Mouse (Mus musculus) c-Kit-positive CD71-positive TER-119-positive erythroid progenitor cells, embryonic 14.5 days (primary cell): Measurements from ENCODE around the gene Map2.

ENCODE experiments used
- DNase-seq: peaks from one replicate; pipeline ENCODE4 v3.0.0-alpha.2; 2013; ENCODE audit warnings: low spot score

Map2 gene

DNA sequence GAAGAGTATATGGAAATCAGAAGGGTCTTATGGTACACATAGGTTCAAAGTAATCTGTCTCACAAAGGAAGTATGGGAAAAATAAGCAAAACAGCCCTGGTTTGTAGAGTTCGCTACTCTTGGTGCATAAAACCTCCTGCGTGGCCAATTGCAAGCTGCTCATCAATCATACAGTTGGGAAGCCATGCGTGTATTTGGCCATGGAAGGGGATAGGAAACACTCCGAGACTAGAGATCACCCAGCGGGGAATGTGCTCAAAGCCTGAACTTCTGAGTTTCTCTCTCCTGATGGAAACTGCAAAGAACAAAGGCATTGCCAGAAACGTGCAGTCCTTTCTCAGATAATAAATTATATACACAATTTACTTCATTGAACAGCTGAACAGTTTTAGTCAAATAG lies 124.3 kb downstream of the Map2 start:
- DNase-seq: no peak

DNA sequence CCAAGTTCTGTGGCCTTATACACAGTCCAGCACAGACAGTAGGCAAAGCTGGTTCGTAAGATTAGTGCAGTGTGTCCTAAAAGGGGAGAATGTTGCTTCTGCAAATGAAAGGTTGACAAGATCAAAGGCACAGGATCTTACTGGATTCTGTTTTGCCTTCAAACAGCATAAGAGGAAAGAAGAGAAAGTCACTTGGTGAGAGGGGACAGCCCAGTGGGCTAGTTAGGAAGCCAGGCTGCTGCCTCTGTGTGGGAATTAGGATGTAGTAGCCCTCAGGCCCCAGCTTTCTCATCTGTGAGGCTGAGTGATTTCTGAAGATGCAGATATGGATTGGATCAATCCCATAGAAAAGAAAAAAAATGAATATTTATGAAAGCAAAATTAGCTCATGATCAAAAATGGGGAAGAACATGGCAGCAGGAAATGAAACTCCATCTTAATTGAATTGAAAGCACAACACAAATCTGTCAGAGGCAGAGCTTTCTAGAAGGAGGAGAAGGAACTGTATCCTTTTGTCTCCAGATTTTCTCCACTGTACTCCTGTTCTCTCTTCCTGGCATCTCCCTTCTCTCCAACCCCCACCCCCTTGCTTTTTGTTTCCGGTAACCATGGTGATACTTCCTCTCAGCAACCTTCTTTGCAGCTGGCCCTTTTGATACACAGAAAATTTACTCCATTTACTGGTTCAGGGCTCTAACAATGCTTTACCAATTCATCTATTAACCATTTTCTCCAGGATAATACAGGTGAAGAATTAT lies 145.5 kb downstream of the Map2 start:
- DNase-seq: no peak

DNA sequence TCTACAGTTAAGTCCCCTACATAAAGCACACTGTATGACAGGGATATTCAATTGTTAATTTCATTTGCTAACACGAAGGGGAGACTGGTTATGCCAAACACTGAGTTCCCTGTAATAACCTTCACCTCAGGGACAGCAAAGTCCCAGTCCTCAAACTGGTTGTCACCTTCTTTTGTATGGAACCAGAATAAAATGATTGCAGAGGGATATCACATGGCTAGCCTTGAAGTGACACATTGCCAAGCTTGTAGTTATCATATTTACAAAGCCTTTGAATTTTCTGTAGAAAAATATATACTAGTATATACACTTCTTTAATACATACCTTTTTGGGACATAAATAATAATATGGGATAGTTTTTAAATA lies 146.0 kb downstream of the Map2 start:
- no peak for DNase-seq

DNA sequence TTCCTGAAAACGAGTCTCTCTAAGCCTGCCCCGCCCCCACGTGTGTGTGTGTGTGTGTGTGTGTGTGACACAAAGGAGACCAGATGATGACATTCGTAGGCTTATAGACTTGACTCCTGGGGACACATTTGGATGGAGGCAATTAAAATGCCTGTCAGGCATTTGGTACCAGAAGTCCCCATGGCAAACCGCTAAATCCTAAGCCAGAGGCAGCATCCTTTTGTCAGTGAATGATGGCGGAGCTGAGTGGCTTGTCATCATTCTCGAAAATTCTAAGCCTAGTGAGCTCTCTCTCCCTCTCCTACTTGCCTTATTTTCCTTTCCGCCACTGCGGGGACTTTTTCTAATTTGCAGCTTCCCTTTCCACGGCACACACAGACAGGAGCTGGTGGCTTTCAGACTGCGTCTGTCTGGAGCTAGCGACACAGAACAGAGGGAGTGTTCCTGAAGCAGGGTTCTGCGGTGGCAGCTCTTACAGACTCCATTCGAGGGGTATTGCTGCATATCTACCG lies 146.6 kb downstream of the Map2 start:
- DNase-seq: no peak

DNA sequence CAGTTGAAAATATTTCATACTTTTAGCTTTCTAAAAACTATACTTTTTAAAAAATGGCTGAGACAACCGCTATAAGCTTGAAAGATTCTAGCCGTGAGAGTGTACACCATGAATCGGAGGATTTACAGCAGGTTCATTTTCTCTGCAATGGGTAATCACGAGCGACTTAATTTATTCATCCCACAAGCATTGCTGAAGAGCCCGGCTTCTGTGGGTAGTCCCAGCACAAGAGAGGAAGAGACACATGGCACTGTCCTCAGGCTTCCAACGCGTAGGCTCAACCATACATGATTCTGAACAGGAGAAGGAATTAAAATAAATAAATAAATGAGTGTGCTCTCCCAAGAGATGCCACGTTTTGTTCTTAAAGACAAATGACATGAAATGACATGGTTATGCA lies 148.4 kb downstream of the Map2 start:
- DNase-seq: no peak

DNA sequence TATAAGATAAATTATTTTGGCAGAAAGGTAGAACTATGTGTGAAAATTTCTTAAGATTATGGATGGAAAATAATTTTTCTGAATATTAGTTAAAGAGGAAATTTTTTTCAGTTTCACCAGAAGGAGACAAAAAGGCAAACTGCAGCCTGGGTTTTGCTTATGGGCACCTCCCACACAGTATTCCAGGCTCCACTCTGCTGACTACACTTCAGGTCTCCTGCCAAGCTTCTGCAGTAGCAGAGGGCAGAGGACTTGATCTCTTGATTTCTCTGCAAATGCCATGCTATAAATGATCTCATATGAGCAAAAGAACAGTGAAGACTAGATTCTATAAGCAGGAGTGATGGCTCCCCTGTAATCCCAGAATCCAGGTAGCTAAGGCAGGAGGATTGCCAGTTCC lies 149.9 kb downstream of the Map2 start:
- DNase-seq: no peak

DNA sequence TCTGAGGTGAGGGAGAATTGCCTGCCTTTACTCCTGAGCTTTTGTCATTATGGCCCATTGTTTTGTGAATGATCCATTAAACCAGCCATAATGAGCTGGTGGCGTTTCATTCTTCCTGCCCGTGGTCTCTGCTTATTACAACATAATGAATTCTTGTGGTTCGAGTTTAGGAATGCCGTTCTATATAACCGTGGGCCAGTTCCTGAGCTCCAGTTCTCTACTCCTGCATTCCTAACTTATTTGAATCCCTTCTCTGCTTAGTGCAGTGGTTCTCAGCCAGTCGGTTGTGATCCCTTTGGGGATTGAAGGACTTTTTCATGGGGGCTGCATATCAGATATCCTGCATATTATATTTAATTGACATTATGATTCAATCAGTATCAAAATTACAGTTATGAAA lies 153.9 kb downstream of the Map2 start:
- DNase-seq: no peak

DNA sequence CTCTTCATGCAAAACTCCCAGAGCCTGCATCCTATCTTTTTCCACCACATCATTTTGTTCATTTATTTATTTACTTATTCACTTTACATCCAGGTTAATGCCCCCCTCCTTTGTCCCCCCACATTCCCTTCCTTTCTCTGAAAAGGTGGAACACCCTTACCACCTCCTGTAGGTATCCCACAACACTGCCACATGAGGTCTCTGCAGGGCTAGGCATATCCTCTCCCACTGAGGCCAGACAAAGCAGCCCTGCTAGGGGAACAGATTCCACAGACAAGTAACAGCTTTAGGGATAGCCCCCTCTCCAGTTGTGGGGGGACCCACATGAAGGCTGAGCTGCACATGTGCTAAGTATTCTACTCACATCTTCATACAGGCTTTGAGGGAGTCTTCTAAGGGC lies 154.5 kb downstream of the Map2 start:
- DNase-seq: no peak

DNA sequence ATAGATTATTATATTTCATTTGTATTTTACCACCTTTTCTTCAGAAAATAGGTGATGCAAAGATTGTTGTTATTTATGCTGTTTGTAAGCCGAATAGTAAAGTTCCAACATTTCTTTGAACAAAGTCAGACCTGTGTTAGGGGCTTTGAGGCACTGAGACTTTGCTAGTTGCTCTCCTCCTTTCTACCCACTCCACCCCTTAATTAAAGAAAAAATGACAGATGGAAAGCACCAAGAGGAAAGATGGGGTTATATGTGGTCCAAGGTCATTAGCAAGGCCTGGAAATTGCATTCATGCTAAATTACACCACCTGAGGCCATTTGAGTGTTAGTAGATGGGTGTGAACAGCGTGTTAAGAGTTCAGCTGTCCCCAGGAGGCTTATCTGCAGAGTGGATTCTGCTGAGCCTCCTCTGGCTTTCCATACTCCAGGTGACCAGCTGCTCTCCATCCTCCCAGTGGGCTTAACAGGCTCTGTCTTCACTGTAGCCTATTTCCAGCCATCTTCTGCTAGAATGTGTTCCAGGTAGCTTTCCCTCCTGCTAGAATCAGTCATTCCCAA lies 160.7 kb downstream of the Map2 start:
- no peak for DNase-seq

DNA sequence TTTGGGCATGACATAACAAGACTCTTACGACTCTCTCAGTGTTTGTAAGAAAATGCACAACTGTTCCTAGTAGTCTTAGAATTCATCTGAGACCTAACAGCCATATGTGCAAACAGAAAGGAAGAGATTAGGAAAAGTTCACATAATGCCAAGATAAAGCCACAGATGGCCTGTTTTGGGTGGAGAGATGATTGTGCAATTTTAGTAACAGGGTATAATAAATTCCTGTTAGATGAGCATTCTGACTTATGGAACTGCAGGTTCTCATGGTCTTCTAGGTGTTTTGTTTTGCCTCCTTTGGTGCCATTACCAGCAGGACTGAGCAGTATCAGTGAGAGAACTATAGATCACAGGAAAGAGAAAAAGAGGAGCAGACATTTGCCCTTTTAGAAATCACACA lies 164.1 kb downstream of the Map2 start:
- no peak for DNase-seq

DNA sequence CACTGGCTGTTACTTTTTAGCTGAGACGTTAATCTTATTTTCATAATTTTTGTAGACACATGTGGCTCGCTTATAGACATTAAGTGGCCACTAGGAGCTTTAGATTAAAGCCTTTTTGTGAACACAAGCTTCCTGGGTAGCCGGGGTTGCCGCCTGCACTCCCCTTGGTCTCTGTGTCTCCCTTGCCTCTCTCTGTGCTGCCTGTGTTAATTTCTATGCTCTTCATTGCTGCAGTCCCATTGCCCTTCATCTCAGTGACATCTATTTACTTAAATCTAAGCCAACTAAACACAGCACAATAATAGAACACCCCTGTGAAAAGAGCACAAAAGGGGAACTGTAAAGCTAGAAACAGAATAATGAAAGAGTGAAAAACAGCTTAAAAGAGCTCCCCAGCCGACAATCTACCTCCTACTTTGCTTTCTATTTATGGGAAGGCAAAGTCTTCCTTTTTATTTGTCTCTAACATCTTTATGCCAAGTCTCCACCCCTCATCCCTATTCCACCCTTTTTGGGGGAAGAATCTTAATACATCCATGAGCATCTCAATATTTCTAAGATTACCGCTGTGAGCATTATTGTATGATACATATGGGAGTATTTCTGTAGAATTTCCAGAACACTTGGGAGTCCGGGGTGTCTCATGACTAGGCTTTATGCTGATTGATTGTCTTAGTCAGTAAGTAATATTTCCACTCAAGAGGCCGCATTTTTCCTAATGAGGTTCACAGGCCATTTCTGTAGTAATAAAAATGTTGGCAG lies 173.5 kb downstream of the Map2 start:
- DNase-seq: no peak

DNA sequence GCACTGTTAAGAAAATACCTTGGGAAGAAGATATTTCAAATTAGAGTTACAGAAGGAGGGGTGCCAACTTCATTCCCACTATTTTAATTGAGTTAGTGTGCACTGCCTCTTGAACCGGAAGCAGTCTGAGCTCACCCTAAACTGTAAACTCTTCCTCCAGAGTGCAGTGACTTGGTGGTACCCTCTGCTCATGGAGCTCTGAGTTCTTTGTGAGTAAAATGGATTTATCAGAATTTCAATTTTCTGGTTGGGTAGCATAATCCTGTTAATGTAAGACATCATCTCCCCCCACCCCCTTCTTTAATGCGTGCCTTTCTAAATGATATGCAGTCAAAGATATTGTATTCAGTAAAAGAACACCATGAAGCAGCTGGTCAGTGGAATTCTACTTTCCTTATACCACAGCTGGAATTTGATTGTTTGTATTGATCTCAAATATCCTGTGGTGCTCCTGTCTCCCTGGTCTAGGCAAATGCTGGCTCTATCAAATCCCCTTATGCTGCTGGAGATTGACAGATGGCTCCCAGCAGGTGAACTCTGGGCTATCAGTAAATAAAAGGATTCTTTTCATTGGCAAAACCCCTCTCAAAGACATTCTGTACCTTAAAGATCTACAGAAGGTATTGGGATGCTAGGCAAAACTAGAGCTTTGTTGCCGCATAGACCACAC lies 174.2 kb downstream of the Map2 start:
- no peak for DNase-seq

DNA sequence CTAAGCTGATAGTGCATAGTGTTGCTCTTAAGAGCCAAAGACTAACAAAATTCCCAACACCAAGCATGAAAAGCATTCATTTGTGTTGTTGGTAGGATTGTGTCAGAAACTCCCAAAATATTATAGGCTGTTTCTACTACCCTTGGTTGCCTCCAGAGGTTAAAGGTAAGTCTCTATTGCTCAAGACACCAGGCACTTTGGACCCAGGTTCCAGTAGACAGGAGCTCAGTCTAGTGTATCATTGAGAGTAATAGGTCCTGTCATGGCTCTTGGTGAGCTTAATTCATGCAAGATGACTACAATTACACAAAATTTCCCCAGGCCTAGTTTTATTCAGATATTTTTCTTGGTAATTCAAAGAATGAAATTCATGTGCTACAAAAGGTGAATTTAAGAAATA lies 176.3 kb downstream of the Map2 start:
- DNase-seq: no peak

DNA sequence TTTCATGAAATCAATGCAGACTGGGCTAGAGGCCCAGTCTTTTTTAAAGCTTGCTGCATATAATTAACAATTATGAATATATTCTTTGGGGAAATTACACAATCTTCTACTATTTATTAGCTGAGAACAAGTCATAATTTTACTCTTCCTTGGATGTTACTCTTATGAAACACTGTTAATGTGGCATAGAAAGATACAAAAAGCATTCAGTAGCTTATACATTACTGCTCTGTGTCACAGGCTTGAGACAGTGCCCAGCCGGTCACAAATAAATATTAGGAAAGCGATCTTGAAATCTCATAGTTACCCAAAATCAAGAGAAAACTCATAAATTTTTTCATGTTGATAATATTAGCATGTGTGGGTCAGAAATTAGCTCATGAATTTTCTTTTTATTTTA lies 186.7 kb downstream of the Map2 start:
- no peak for DNase-seq

DNA sequence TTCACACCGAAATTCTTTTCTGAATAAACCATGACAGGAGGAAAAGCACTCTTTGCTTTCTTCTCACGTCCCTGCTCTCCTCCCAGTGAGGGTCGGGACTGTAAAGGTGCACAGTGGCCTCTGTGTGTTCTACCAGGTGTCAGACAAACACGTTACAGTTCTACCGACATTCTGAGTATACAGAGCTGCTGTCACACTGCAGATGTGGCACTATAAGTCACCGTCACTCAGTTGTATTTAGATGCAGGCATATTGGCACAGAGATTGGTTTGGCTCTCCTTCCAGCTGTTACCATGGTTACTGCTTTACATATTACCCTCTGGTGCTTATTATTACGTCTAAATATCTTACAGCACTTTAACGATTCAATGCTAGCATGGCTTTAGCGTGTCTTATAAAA lies 188.2 kb downstream of the Map2 start:
- DNase-seq: no peak

DNA sequence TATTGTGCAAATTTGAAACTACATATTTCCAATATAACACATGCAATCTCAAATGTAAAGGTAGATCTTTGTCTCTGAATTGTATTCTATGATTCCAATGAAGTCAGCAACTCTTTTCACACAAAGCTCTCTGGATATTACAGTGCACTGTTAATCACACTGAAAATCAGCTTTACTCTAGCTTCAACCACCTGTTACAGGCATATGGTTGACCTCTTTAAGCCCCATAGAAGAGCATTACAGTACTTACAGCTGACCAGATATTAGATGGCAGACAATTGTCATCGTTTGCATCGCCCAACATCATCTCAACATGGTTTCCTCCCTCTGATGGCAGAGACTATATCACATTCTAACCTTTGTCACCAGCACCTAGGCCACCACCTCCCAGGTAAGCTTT lies 189.3 kb downstream of the Map2 start:
- DNase-seq: no peak

DNA sequence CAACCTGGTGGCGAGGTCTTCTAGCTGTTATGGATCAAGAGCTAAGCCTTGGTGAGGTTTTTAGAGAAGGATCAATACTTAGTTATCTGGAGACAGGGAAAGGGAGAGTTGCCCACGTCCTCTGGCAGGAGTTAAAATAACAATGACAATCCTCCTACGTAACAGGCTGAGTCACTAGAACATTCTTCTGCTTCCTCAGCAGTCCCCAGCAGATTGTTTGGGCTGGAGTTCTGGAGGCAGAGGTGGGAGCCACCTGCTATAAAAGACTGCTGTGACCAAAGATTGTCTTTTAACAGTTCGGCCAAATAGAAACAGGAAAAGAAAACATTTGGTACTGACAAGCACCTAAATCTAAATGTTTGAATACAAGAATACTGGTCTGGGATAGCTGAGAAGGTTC lies 190.5 kb downstream of the Map2 start:
- DNase-seq: no peak

DNA sequence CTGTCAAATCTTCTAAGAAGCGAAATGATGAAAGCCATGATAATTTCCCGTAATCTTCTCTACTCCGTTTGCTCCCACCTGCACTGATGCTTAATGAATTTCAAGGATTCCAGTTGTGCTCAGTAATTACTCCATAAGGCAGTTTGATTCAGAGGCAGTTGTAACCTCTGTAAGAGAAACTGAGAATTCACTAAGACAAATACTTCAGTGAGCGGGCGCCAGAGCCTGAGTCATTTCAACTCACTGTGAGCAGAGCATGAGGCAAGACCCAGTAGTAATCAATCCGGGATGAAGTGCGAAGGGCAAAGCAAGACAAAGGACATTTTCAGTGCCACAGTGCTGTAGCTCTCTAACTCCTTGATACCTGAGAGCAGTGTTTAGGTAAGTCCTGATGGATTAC lies 194.4 kb downstream of the Map2 start:
- no peak for DNase-seq

DNA sequence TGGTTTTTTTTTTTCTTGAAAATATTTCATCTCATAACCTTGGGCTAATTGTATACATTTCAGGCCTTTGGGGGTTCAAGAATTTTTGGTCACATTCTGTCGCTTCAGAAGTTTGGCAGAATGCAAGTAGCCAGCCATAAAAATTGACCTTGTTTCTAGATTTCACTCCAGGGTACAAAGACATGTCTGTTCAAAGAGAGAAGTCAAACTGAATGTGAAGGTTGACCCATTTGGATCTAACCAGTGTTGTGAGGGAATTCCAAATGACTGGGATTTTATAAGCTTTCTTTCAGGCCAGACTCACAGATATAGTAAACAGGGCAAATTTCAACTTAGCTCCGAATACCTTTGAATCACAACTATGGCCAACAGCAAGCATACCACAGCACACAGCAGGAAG lies 196.3 kb downstream of the Map2 start:
- no peak for DNase-seq

DNA sequence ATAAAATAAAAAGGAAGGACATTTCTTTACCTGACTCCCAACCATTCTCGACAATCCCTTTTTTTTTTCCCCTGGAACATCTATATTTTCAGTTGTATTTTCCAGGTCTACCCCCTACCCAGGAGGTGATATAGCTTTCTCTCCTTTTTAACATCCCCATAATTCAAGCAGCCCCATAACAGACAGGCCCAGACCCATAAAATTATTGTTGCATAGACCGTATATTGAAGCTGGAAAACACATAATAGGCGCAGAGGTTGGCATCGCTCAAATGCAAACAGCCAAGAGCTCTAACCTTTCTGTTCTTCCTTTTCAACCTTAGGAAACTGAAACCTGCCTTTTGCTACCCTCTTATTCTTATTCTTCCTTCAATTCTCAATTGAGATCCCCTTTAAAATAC lies 211.2 kb downstream of the Map2 start:
- no peak for DNase-seq

DNA sequence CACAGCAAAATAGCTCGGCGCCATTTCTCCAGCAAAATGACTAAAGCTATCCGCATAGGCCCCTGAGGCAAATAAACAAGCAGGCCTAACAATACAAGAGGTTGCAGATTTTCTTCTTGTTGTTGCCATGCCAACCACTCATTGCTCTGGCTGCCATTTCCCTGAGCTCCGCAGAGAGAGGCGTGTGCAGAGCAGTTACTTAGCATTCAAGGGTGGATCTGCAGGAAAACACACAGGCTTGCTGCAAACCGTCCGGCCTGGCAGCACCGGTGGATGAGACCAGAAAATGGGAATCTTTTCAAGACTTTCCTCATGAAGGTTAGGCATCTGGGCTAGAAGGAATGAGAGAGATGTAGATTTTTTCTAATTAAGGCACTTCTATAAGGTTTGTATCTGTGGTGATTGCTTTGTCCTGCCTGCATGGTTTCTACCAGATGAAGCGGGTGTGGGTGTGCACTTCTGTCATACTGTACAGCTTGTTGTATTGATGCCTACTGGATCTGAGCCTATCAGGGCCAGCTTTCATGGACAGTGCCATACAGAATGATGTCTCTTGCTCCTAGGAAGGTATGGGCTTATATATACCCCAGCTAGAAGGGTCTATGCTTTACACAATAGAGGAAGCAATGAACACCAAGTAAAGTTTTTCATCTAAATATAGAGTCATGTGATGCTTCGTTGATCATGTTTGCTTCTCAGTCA lies 211.8 kb downstream of the Map2 start:
- no peak for DNase-seq

DNA sequence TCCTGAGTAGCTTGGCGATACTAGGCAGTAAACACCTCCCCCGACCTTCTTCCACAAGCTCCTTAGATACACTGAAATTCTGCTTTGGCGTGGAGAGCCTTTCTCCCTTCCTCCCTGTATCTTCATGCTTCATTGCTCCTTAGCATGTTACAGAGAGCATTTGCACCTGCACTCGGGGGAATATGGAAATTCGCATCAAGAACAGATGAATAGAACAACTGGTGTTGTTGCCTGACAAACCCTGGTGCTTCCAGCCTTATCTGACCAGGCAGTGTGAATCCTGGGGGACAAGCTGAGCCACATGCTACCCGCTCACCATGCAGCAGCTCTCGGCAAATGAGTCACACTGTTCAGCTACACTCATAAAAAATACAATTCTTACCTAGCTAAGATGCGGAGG lies 213.5 kb downstream of the Map2 start:
- DNase-seq: no peak
